Mouse (Mus musculus) liver, postnatal 0 days (tissue): ENCODE data around the gene Adcy10.

Experiments
- CTCF ChIP-seq: sonication (generic); IDR thresholded peaks from 2 replicates; pipeline ENCODE4 v1.5.1; 2016; ENCODE audit warnings: antibody characterized with exemption, low read depth
- EP300 ChIP-seq: IDR thresholded peaks from 2 replicates; pipeline ENCODE4 v1.6.1; 2016; ENCODE audit warnings: antibody characterized with exemption, low read depth, mild to moderate bottlenecking

DNA sequence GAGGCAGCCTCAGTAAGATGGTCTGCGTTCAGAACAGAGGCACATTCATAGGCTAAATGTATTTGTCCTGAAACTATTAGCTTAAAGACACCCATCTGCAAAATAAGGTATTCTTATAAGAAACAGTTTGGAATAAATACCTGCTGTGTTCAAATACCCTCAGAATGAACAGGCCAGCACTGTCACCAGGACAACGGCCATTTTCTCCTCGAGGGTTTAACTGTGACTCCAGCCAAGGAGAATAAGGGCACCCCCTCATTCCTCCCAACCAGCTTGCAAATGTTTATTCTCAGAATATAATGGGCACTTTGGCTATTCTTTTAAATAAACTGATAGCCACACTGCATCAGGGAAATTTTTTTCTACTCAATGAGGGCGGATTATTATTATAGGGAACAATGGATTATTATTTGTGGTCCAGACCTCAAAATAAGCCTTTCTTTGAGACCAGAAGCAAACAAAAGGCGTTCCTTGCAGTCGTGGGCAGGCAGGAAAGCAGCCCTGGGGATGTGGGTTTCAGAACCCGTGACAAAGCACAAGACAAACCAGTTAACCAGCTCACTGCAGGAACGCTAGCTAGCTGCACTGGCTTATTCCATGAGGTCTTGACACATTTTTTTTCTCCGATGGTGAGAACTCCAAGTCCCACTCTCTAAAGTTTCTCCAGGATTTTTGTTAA lies 125.5 kb downstream of the Adcy10 start:
- TF ChIP-seq CTCF (no peak), EP300 (no peak)
